Mouse (Mus musculus) urinary bladder, postnatal 4 days (tissue): ENCODE measurements at regions not wholly inside any gene's neighbourhood (a gene's known extent, or its start where the extent isn't known, plus 50 kb on each side); places are given as distances from the start of the nearest gene placed in this dataset.

ENCODE experiments used
- DNase-seq, 2 experiments: peaks; one replicate each; pipeline ENCODE4 v3.0.0; 2021 to 2022; ENCODE audit warnings: low spot score in 2 of 2

DNA sequence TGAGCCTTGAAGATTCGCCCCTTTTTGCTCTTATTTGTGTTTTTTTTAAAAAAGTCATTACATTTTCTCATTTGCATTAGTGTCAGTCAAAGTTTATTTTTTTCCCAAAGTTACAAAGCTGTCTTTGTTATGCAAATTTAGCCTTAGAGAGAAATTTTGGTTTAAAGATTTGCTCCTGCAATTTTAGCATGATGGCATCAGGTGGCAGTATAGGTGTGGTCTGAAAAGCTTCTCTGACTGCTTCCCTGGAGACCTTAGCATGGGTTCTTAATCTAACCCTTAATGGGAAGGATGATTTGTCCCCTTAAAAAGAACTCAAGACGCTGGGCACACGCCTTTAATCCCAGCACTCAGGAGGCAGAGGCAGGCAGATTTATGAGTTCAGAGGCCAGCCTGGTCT lies 451.2 kb downstream of the Slc4a3 start:
- no peak for DNase-seq

DNA sequence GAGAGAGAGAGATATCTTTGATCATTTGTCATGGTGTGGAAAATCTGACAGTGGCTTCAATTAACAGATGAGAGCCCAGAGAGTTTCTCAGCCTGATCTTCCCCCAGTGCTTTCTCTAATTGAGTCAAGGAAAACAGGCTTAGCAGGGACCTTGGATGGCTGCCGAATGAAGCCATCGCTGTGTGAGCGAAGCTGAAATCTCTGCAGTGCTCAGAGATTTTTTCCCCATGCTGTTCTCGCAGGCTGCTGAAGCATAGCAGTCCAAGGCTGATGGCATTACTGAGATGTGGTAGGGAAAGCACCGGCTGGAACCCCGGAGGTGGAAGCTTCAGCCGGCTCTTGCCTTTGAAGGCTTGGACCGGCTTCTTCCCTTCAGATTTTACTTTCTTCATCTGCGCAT lies 455.1 kb downstream of the Slc4a3 start:
- no peak for DNase-seq

GRCm38 (mm10) chr1:76009601-76010000 lies 463.5 kb downstream of the Slc4a3 start:
- no peak for DNase-seq

- DNase-seq = no peak
Measured at GRCm38 (mm10) chr1:76010212-76010800, 464.2 kb downstream of the Slc4a3 start.

GRCm38 (mm10) chr1:76018588-76018987 lies 472.5 kb downstream of the Slc4a3 start:
- no peak for DNase-seq

GRCm38 (mm10) chr1:76019071-76019470 lies 473.0 kb downstream of the Slc4a3 start:
- no peak for DNase-seq

DNA sequence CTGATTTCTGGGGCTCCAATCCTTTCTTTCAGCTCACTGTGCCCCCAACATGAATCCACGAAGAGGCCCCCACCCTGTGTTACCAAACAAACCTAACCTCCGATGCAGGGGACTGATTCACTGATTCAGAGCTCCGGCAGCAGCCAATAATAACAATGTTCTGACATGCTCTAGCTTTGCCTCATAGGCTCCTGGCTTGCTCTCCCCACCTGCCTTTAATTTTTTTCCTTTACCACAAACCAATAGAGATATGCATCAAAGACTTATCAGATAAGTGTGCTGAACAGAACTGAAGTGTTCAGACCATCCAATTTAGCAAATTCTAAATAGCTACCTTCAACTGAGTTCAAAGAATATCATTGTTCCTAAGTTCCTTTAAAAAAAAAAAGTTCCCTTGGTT lies 478.6 kb downstream of the Slc4a3 start:
- no peak for DNase-seq

GRCm38 (mm10) chr1:76025389-76025788 lies 479.3 kb downstream of the Slc4a3 start:
- DNase-seq = no peak

- DNase-seq = no peak
Measured at GRCm38 (mm10) chr1:76029059-76029458, 483.0 kb downstream of the Slc4a3 start.

- DNase-seq = no peak
Measured at GRCm38 (mm10) chr1:76031171-76031922, 485.3 kb downstream of the Slc4a3 start.

- DNase-seq = no peak
Measured at GRCm38 (mm10) chr1:76031923-76032285, 485.8 kb downstream of the Slc4a3 start.

GRCm38 (mm10) chr1:76032626-76033025 lies 486.6 kb downstream of the Slc4a3 start:
- no peak for DNase-seq

GRCm38 (mm10) chr1:76036316-76036715 lies 490.2 kb downstream of the Slc4a3 start:
- DNase-seq = no peak

- DNase-seq = peak in 1 of 2 experiments; percentile 19
Measured at GRCm38 (mm10) chr1:76039029-76039655, 493.1 kb downstream of the Slc4a3 start.

GRCm38 (mm10) chr1:76039661-76040060 lies 493.6 kb downstream of the Slc4a3 start:
- no peak for DNase-seq

DNA sequence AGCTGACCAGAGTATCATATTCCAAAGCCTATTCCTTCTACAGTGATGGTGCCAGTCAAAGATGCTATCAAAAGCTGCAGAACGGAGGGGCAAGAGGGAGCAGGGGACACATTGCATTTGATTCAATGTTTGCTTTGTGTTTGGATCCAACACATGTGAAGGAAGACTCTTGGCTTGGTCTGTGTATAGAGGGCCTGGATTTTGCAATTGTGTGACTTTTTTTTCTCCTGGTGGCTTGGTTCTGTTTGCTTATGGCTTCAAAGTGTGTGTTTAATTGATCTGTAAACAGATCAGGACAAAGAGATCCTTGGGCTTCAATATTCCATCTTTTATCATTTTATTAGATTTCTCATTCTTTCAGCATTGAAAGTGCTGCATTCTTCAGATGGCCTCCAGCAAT lies 504.2 kb downstream of the Slc4a3 start:
- no peak for DNase-seq

GRCm38 (mm10) chr1:76053378-76054171 lies 507.5 kb downstream of the Slc4a3 start:
- DNase-seq = no peak

- DNase-seq = no peak
Measured at GRCm38 (mm10) chr1:76065783-76066182, 519.7 kb downstream of the Slc4a3 start.

DNA sequence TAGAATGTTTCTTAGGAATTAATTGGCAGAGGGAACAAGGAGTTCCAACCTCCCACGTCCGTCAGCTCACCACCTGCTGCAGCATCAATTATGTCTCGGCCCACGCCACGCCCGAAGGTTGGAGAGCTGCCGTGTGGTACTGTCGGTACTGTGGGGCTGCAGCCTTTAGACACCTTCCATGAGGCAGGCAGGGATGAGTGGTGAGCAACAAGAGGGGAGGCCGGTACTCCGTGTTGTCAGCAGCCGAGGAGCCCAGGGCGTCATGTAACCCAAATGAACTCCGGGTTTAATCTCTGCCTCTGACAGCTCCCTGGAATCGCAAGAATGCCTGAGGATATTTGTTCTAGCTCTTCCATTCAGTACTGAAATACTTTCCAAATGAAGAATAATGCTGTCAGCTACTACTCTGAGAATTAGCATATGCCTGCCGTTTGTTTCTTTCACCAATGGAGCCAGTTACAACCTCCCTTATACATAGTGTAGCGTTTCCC lies 524.8 kb downstream of the Slc4a3 start:
- peak in 1 of 2 experiments; percentile 29 for DNase-seq

- peak in 1 of 2 experiments; percentile 34 for DNase-seq
Measured at GRCm38 (mm10) chr1:76075213-76075612, 529.1 kb downstream of the Slc4a3 start.

DNA sequence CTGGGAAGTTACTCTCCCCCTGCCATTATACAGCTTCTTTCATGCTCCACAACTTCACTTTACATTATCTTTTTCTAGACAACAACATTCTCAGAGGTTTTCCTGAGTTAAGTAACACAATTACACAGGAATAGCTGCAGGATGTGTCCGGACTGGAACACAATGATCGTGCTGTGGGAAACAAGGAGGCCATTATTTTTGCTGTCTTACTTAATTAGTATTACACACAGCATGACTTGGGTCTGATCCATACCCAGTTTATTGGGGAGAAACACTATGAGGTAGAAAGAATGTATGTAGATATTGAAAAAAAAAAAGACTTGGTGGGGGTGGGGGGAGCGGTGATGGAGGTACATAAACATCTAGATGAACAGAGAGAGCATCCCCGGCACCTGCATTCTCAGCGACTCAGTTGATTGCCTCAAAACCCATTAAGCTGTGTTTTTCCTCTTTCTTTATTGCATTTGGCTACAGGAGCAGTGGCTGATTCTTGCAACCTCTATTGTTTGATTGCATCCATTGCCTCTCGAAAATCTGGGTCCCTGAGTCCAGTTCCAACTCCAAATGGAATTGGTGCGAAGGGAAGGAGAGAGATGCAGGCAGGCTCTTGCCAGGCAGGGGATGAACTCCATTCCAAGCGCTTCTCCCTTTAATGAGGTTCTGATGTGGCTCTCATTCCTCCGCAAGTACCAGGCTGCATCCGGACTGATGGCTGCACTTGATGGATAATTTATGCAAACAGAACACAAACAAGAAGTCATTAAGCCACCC lies 529.8 kb downstream of the Slc4a3 start:
- DNase-seq = no peak
